Mouse (Mus musculus): ENCODE measurements around the gene Klc4. TPM values are rescaled to one million over a fixed set of nuclear protein-coding genes. Genes with fewer than 3 reads are reported as not detected.

Gene Klc4
- polyA plus RNA-seq (2014; fragmentation: Illumina TruSeq; extraction: RNeasy Lipid Tissue Mini Kit (QIAGEN cat#74804); ENCODE audit: low read depth, low replicate concordance): 1.0 TPM

DNA sequence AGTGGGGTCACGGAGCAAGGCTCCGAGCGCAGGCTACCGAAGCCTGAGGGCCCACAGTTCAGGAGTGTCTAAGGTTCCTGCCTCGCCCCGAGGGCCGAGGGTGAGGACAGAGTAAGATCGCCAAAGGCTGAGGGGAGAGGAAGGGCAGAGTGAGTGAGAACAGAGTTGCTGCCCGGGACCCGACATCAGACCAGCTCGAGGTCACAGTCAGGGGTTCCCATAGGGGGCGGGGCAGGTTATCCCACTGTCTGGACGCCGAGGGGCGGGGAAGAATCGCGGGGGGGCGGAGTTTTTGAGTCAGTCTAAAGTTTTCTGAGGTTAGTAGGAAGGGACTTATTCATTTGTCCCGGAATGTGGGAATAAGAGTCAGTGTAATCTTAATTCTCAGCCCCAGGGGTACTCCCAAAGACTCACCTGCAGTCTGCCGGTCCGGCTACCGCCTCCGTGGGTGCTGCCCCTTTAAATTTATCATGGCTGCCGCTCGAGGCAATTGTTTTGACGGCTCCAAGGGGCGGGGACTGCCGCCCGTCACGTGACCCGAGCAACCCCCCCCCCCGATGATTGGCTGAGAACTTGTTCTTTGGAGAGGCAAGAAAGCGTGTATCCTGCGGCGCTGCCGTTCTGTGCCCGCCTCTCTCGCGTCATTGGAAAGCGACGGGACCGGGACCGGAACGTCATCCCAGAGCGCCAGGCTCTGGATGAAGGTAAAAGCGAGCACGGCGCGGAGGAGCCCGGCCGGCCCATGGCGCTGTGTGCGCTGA lies at the start of gene Klc4, which contains the start of gene Mrpl2:
Gene Klc4, minus strand, starts transcription at position 462 of the 761 bp plus-strand sequence.
Gene Mrpl2, plus strand, starts transcription at position 669 of the 761 bp plus-strand sequence.

DNA sequence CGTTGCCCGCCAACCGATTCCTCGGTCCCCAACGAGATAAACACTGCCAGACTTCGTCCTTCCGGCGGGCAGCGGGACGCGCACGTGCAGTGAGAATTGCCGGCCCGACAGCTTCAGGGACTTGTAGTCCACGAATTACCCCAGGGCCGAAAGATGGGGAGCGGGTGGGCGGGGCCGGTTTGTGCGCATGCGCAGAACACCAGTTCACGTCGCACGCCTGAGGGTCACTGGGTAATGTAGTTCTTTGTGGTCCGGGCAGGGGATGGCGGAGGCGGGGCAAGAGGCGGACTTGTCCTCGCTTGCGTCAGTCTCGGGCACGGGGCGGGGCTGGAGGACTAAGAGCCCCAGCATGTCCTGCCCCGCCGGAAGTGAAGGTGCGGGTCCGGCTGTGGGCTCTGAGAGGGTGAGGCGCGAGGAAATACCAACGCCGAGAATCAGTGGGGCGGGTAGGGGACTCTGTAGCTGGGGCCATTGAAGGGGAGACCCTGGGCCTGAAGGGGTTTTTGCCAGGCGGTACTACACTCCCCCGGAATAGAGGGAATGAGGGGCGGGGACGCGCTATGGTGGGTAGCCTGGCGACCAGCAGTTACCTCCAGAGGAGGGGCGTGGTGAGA lies 35.0 kb upstream of the Klc4 start, which contains the start of gene Klhdc3:
Gene Klhdc3, minus strand, starts transcription at position 155 of the 614 bp plus-strand sequence.

DNA sequence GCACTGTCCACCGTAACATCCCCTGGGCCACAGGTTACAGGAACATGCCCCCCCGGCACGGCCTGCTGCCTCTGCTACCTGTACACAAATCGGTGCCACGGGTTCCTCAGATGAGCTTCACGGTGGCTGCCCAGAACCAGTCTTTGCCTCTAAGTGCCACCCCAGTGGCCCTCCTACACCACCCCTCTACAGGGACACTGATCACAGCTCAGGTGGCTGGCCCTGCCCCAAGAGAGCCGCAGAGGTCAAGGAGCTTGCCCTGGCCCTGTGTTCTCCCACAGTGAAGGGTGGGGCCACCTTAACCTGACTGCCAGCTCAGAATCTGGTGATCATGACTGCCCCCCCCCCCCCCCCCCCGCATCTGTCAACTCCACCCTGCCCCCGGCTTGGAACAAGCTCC lies 32.6 kb upstream of the Klc4 start, which contains the start of gene Mea1:
Gene Mea1, plus strand, starts transcription at position 378 of the 400 bp plus-strand sequence.

DNA sequence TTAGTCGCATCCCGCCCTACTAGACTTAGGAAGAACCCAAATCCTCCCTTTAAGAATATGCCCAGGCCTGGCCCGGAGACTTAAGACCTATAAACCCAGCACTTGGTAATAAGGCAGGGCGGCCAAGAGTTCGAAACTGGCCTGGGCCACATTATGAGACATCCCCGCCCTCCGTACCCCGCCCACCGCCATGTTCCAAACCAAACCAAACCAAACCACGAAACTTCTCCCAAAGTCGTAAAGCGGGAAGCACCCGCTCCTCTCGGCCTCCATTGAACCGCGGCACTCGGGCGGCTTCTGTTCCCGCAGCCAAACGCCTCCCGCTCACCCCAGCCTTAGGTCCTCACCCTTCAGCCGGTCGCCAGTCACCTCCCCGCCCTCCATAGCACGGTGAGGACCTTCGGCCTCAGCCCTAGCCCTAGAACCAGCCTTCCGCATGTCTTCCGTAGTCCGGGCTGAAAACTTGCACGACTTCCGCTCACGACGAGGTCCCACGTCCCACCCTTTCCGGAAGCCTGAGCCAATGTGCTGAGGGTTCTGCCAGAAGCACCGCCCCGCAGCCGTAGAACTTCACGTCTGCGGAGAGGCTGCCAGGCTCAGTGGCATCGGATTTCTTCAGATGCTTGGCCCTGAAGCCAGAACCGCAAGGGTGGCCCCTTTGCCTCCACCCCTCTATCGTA lies 28.2 kb upstream of the Klc4 start, which contains the start of gene Rrp36:
Gene Rrp36, minus strand, starts transcription at position 503 of the 680 bp plus-strand sequence.

DNA sequence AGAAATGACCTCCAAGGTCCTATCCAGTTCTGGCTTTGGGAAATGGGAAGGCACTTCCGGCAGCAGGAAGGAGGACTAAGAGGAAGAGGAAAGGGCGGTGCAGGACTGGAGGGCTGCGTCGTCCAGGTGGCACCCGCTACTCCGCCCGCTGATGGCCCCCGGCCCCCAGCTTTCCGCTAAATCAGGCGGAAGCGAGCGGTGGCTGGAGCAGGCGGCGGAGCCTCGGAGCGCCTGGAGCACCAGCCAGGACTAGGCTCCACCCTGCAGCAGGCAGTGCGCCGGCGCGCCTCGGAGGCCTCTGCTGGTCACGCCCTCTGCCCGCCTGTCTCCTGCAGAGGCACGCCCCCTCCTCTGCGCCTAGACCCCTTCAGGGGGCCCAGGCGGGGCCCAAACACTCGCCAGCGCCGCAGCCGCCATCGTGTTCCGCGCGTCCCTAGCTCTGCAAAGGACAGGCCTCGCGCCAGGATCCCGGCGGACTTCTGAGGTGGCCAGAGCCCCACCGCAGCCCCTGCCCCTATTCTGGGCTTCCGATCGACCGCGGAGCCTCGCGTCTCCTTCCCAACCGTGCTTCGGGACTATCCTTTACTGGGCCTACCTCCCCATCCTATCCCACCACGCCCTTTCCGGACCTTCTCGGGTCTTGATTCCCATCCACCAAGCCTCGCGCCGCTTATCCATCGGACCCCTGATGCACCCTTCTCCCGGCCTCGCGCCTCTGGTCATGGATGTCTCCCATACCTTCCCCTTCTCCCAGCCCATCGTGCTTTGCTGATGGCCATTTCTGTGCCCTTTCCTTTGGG lies 4.6 kb upstream of the Klc4 start, which contains the start of gene Cul7:
Gene Cul7, plus strand, starts transcription at position 106 of the 800 bp plus-strand sequence.

DNA sequence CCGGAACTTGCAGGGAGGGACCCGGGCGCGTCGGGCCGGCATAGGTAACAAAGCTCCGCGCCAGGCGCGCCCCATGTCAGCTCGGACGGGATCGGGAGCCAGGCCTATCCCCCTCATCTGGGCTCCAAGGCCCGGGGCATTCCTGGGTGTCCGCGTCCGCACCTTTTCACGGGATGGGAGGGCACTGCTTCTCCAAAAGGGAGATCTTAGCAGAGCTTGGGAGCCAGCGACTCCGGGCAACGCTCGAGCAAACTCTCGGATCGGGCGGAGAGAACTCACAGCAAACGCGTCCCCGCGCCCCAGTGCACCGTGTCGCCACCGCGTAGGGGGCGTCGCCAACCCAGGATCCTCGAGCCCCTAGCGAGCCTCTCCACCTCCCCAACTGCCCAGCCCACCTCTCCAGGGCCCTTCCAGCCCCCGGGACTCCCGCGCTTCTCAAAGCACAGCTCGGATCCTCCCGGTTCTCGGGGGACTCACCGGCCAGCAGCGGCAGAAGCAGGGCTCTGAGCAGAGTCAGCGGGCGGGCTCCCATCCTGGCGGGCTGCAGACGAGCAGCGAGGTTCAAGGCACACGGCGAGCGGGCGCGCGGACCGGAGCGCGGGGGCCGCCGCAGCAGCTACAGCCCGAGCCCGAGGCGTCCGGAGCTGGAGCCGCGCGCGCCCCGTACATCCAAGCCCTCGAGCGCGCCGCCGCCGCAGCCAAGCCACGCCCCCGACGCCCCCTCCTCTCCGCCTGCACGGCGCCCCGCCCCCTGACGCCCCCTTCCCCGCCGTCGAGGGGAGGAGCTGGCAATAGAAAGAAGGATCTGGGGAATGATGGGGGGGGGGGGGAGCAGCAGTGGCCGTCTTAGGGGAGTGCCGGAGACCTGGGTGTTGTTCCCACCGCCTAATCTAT lies 16.8 kb downstream of the Klc4 start, which contains the start of gene Ptk7:
Gene Ptk7, minus strand, starts transcription at position 714 of the 894 bp plus-strand sequence.

Other genes starting within 250 kb of the Klc4 start
- not detected for gene Crip3, start 217.1 kb downstream of the Klc4 start, polyA plus RNA-seq (2014; fragmentation: Illumina TruSeq; extraction: RNeasy Lipid Tissue Mini Kit (QIAGEN cat#74804); ENCODE audit: low read depth, low replicate concordance)
- gene Slc22a7, start 207.6 kb downstream of the Klc4 start, polyA plus RNA-seq (2014; fragmentation: Illumina TruSeq; extraction: RNeasy Lipid Tissue Mini Kit (QIAGEN cat#74804); ENCODE audit: low read depth, low replicate concordance): 3.3 TPM
- 0.05 TPM for gene Ttbk1, start 158.3 kb downstream of the Klc4 start, polyA plus RNA-seq (2014; fragmentation: Illumina TruSeq; extraction: RNeasy Lipid Tissue Mini Kit (QIAGEN cat#74804); ENCODE audit: low read depth, low replicate concordance)
- 3.6 TPM for gene Dnph1, start 149.3 kb downstream of the Klc4 start, polyA plus RNA-seq (2014; fragmentation: Illumina TruSeq; extraction: RNeasy Lipid Tissue Mini Kit (QIAGEN cat#74804); ENCODE audit: low read depth, low replicate concordance)
- 0.87 TPM for gene Cul9, start 99.6 kb downstream of the Klc4 start, polyA plus RNA-seq (2014; fragmentation: Illumina TruSeq; extraction: RNeasy Lipid Tissue Mini Kit (QIAGEN cat#74804); ENCODE audit: low read depth, low replicate concordance)
- gene Srf, start 89.8 kb downstream of the Klc4 start, polyA plus RNA-seq (2014; fragmentation: Illumina TruSeq; extraction: RNeasy Lipid Tissue Mini Kit (QIAGEN cat#74804); ENCODE audit: low read depth, low replicate concordance): 0.29 TPM
- not detected for gene Ptk7, start 16.5 kb downstream of the Klc4 start, polyA plus RNA-seq (2014; fragmentation: Illumina TruSeq; extraction: RNeasy Lipid Tissue Mini Kit (QIAGEN cat#74804); ENCODE audit: low read depth, low replicate concordance)
- gene Mrpl2, start 207 bp upstream of the Klc4 start, polyA plus RNA-seq (2014; fragmentation: Illumina TruSeq; extraction: RNeasy Lipid Tissue Mini Kit (QIAGEN cat#74804); ENCODE audit: low read depth, low replicate concordance): 3.9 TPM
- 0.19 TPM for gene Cul7, start 4.3 kb upstream of the Klc4 start, polyA plus RNA-seq (2014; fragmentation: Illumina TruSeq; extraction: RNeasy Lipid Tissue Mini Kit (QIAGEN cat#74804); ENCODE audit: low read depth, low replicate concordance)
- gene Rrp36, start 28.3 kb upstream of the Klc4 start, polyA plus RNA-seq (2014; fragmentation: Illumina TruSeq; extraction: RNeasy Lipid Tissue Mini Kit (QIAGEN cat#74804); ENCODE audit: low read depth, low replicate concordance): 3.1 TPM
- gene Mea1, start 32.8 kb upstream of the Klc4 start, polyA plus RNA-seq (2014; fragmentation: Illumina TruSeq; extraction: RNeasy Lipid Tissue Mini Kit (QIAGEN cat#74804); ENCODE audit: low read depth, low replicate concordance): 11.7 TPM
- 6.7 TPM for gene Klhdc3, start 34.9 kb upstream of the Klc4 start, polyA plus RNA-seq (2014; fragmentation: Illumina TruSeq; extraction: RNeasy Lipid Tissue Mini Kit (QIAGEN cat#74804); ENCODE audit: low read depth, low replicate concordance)
- gene Ppp2r5d, start 59.1 kb upstream of the Klc4 start, polyA plus RNA-seq (2014; fragmentation: Illumina TruSeq; extraction: RNeasy Lipid Tissue Mini Kit (QIAGEN cat#74804); ENCODE audit: low read depth, low replicate concordance): 6.5 TPM
- gene Pex6, start 65.4 kb upstream of the Klc4 start, polyA plus RNA-seq (2014; fragmentation: Illumina TruSeq; extraction: RNeasy Lipid Tissue Mini Kit (QIAGEN cat#74804); ENCODE audit: low read depth, low replicate concordance): 0.90 TPM
- gene Gnmt, start 83.1 kb upstream of the Klc4 start, polyA plus RNA-seq (2014; fragmentation: Illumina TruSeq; extraction: RNeasy Lipid Tissue Mini Kit (QIAGEN cat#74804); ENCODE audit: low read depth, low replicate concordance): 173 TPM
- 2.3 TPM for gene Cnpy3, start 106.2 kb upstream of the Klc4 start, polyA plus RNA-seq (2014; fragmentation: Illumina TruSeq; extraction: RNeasy Lipid Tissue Mini Kit (QIAGEN cat#74804); ENCODE audit: low read depth, low replicate concordance)
- not detected for gene Ptcra, start 117.7 kb upstream of the Klc4 start, polyA plus RNA-seq (2014; fragmentation: Illumina TruSeq; extraction: RNeasy Lipid Tissue Mini Kit (QIAGEN cat#74804); ENCODE audit: low read depth, low replicate concordance)
- 19.9 TPM for gene 2310039H08Rik, start 126.6 kb upstream of the Klc4 start, polyA plus RNA-seq (2014; fragmentation: Illumina TruSeq; extraction: RNeasy Lipid Tissue Mini Kit (QIAGEN cat#74804); ENCODE audit: low read depth, low replicate concordance)
- 34.9 TPM for gene Rpl7l1, start 136.7 kb upstream of the Klc4 start, polyA plus RNA-seq (2014; fragmentation: Illumina TruSeq; extraction: RNeasy Lipid Tissue Mini Kit (QIAGEN cat#74804); ENCODE audit: low read depth, low replicate concordance)
- gene Bicral, start 212.5 kb upstream of the Klc4 start, polyA plus RNA-seq (2014; fragmentation: Illumina TruSeq; extraction: RNeasy Lipid Tissue Mini Kit (QIAGEN cat#74804); ENCODE audit: low read depth, low replicate concordance): 5.4 TPM
- 2.1 TPM for gene Tbcc, start 244.7 kb upstream of the Klc4 start, polyA plus RNA-seq (2014; fragmentation: Illumina TruSeq; extraction: RNeasy Lipid Tissue Mini Kit (QIAGEN cat#74804); ENCODE audit: low read depth, low replicate concordance)

Data from liver, adult 10 weeks (tissue).